Mouse (Mus musculus) forebrain, embryonic 11.5 days (tissue): ENCODE data around the gene Pltp. TPM values are rescaled to one million over a fixed set of nuclear protein-coding genes. Genes with fewer than 3 reads are reported as not detected.

Experiments used
- ATAC-seq: fragments of 200-750 bp; cut with Nextera tagmentation; replicated peaks from 2 replicates; pipeline ENCODE4 v1.8.0; 2017; ENCODE audit warnings: moderate TSS enrichment; ENCODE audit not compliant: low FRiP score
- DNase-seq: peaks from one replicate; pipeline ENCODE4 v3.0.0-alpha.2; 2017; ENCODE audit warnings: low spot score
- H3K27ac ChIP-seq: fragments of 300-500 bp; sonication (generic); 2 replicates; pipeline ENCODE4 v1.5.1; 2014; ENCODE audit warnings: low read depth, low read length
- H3K27me3 ChIP-seq: fragments of 300-500 bp; sonication (generic); 2 replicates; pipeline ENCODE4 v1.6.1; 2014; ENCODE audit warnings: mild to moderate bottlenecking, low read length, mixed read lengths; ENCODE audit not compliant: control insufficient read depth, insufficient read depth
- H3K36me3 ChIP-seq: fragments of 300-500 bp; sonication (generic); 2 replicates; pipeline ENCODE4 v1.6.1; 2014; ENCODE audit warnings: mild to moderate bottlenecking, low read length, moderate library complexity, mixed read lengths; ENCODE audit not compliant: control insufficient read depth, insufficient read depth
- H3K4me1 ChIP-seq: fragments of 300-500 bp; sonication (generic); replicated peaks from 2 replicates; pipeline ENCODE4 v1.6.1; 2014; ENCODE audit warnings: low read length, mixed read lengths; ENCODE audit not compliant: control insufficient read depth, insufficient read depth
- H3K4me2 ChIP-seq: fragments of 300-500 bp; sonication (generic); 2 replicates; pipeline ENCODE4 v1.6.1; 2014; ENCODE audit warnings: low read depth, mild to moderate bottlenecking, low read length, moderate library complexity, mixed read lengths; ENCODE audit not compliant: severe bottlenecking
- H3K4me3 ChIP-seq: fragments of 300-500 bp; sonication (generic); 2 replicates; pipeline ENCODE4 v1.5.1; 2014; ENCODE audit warnings: low read depth, low read length
- H3K9ac ChIP-seq: fragments of 300-500 bp; sonication (generic); 2 replicates; pipeline ENCODE4 v1.6.1; 2014; ENCODE audit warnings: low read length
- H3K9me3 ChIP-seq: fragments of 300-500 bp; sonication (generic); 2 replicates; pipeline ENCODE4 v1.6.1; 2016; ENCODE audit warnings: low read length, mixed read lengths; ENCODE audit not compliant: control insufficient read depth
- WGBS: fragments of 180-500 bp; shearing (Covaris S2); extraction: QIAGEN DNeasy Blood & Tissue Kit; methylation state at CpG from one replicate; pipeline ENCODE4 v1.1.7; 2014; 5-methylcytosine and 5-hydroxymethylcytosine counted together
- polyA plus RNA-seq: library from polyadenylated mRNA; unstranded; fragments of >200 nt; fragmentation: Nextera tagmentation; extraction: Ambion mirVana; gene quantifications from 2 replicates; pipeline ENCODE4 v1.2.1, GENCODE M21; 2014

Pltp gene
- polyA plus RNA-seq, 1 experiment from 2014 or later, result 43.2 TPM

DNA sequence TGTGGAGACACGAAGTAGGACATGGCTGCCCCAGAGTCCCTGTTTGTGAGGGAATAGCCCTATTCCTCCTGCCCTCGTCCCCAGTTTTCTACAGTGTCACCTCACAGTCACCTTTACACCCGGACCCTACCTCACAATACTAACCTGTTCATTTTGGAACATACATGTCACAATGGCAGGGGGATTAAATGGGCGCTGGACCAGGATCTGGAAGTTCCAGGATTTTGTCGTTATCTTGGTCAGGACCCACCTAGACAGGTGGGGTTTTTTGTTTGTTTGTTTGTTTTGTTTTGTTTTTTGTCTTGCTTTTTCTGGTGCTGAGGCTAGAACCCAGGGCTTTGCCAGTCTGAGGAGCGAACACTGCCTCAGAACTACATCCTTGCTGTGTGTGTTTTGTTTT, 29.1 kb downstream of the Pltp start, which contains the start of gene Spata25:
Gene Spata25, minus strand, starts transcription at position 101 of the 400 bp plus-strand sequence.
- Histone ChIP-seq H3K4me3 (no peak within 1 kb of the TSS), H3K27me3 (no peaks in the 10 kb centered on the region), H3K9me3 (no peaks in the 10 kb centered on the region), H3K36me3 (peaks cover 3% of the 10 kb centered on the region; the same call in 1 of the 2 replicates), H3K4me2 (no peak within 1 kb of the TSS), H3K9ac (no peak within 1 kb of the TSS), H3K4me1 (peaks cover 2% of the 10 kb centered on the region; the same call in 1 of the 2 replicates), H3K27ac (no peak within 1 kb of the TSS)
- no peak for DNase-seq
- WGBS, result 92% methylated on average over 6 of the region's 6 CpGs
- no peak for ATAC-seq

- Histone ChIP-seq H3K9ac (no peak overlapping the region), H3K27ac (no peak overlapping the region), H3K36me3 (peaks cover 3% of the 10 kb centered on the region; the same call in 1 of the 2 replicates), H3K4me2 (no peak overlapping the region), H3K9me3 (no peaks in the 10 kb centered on the region), H3K4me3 (no peak overlapping the region), H3K27me3 (no peaks in the 10 kb centered on the region), H3K4me1 (peaks cover 4% of the 10 kb centered on the region; the same call in 1 of the 2 replicates)
- DNase-seq (no peak), ATAC-seq (no peak)
- 89% methylated on average over 16 of the region's 16 CpGs for WGBS
Measured at GRCm38 (mm10) chr2:164827146-164827850, 30.2 kb downstream of the Pltp start.

DNA sequence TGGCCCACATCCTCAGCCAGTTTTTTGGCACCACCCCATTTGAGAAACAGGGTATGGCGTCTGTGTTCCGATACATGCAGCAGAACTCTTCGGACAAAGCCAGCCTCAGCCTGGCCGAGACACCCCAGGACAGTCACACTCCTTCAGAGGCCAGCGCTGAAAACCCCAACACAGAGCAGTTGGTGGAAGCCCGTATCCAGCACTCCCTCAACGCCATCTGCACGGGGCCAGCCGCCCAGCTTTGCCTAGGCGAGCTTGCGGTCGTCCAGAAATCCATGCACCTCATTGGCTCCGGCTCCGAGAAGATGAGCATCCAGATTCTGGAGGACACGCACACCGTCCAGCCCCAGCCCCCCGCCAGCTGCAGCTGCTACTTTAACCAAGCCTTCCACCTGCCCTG, 32.0 kb downstream of the Pltp start:
- Histone ChIP-seq H3K27ac (no peak overlapping the region), H3K27me3 (no peaks in the 10 kb centered on the region), H3K9me3 (no peaks in the 10 kb centered on the region), H3K4me1 (peaks cover 6% of the 10 kb centered on the region; the same call in 1 of the 2 replicates), H3K9ac (no peak overlapping the region), H3K4me3 (no peak overlapping the region), H3K4me2 (no peak overlapping the region), H3K36me3 (peaks cover 3% of the 10 kb centered on the region; the same call in 1 of the 2 replicates)
- 97% methylated on average over 17 of the region's 17 CpGs for WGBS
- DNase-seq (no peak), ATAC-seq (no peak)

DNA sequence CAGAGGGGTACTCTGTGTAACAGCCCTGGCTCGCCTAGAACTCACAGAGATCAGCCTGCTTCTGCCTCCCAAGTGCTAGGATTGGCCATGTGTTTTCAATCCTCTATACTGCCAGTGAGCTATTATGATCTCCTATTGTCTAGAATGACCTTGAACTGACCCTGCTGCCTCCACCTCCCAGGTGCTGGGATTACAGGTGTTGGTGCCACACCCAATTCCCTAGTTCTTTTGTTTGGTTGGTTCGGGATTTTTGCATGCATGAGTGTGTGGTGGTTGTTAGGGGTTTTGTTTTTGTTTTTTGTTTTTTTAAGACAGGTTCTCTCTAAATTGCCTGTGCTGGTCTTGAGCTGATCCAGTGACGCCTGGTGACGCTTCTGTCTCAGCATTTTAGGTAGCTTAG, 33.5 kb downstream of the Pltp start:
- 92% methylated on average over 4 of the region's 4 CpGs for WGBS
- ATAC-seq (no peak), DNase-seq (no peak)
- peaks cover 6% of the 10 kb centered on the region; the same call in 1 of the 2 replicates for H3K4me1 ChIP-seq
- H3K36me3 ChIP-seq, result peaks cover 3% of the 10 kb centered on the region; the same call in 1 of the 2 replicates
- no peaks in the 10 kb centered on the region for H3K9me3 ChIP-seq
- H3K9ac ChIP-seq, result no peak overlapping the region
- H3K27me3 ChIP-seq, result no peaks in the 10 kb centered on the region
- H3K4me3 ChIP-seq, result no peak overlapping the region
- H3K27ac ChIP-seq, result no peak overlapping the region
- no peak overlapping the region for H3K4me2 ChIP-seq

DNA sequence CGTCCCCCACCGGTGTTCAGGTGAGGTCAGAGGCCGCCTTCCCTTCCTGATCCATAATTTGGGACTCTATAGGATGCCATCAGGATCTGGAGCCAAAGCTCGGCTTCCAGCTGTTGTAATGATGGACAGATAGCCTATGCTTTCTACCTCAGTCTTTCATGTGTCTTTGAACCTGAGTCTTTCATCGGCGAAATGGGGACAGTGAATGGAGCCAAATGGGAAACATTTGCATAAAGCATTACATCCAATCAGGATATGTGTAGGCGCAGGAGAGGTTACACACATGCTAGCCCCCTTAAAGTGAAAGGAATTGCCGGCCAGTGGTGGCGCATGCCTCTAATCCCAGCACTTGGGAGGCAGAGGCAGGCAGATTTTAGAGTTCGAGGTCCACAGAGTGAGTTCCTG, 34.3 kb downstream of the Pltp start:
- peak overlapping the region; percentile 64 for H3K9ac ChIP-seq
- no peaks in the 10 kb centered on the region for H3K9me3 ChIP-seq
- peak; percentile 65 for ATAC-seq
- H3K4me1 ChIP-seq, result peaks cover 6% of the 10 kb centered on the region; the same call in 1 of the 2 replicates
- peak overlapping the region; percentile 77; the same call in 1 of the 2 replicates for H3K27ac ChIP-seq
- H3K4me2 ChIP-seq, result peak overlapping the region; percentile 54
- peak overlapping the region; percentile 57 for H3K4me3 ChIP-seq
- DNase-seq, result no peak
- 4% methylated on average over 10 of the region's 10 CpGs for WGBS
- no peaks in the 10 kb centered on the region for H3K27me3 ChIP-seq
- peaks cover 3% of the 10 kb centered on the region; the same call in 1 of the 2 replicates for H3K36me3 ChIP-seq

DNA sequence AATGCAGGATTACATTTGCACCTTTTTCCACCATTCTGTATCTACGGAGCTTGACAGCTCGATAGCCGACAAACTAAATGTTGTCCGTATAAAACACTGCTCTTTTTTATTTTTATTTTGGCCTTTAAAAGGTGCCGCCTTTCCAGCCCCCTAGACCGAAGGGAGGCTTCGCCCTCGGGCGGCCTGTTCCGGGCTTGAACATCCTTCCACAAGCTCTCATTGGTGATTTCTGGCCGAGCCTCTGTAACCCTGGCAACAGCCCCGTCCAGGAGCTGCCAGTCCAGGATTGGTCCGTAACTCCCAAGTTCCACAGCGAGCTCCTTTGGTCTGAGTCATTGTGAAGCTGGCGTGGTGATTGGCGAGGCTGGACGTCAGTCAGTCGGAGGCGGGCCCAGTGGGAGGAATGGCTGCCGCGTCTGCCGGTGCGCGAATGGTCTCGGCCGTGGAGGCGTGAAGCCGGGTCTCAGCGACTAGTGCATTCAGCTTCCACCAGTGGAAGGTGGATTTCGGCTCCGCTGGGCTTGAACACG, 34.8 kb downstream of the Pltp start, which contains the start of gene Zswim1:
Gene Zswim1, plus strand, starts transcription at position 51 of the 530 bp plus-strand sequence.
- ATAC-seq (peak; percentile 99), DNase-seq (peak; percentile 99)
- H3K36me3 ChIP-seq, result peaks cover 3% of the 10 kb centered on the region; the same call in 1 of the 2 replicates
- peak within 1 kb of the TSS; percentile 57 for H3K4me3 ChIP-seq
- H3K4me2 ChIP-seq, result peak within 1 kb of the TSS; percentile 54
- peak within 1 kb of the TSS; percentile 77; the same call in 1 of the 2 replicates for H3K27ac ChIP-seq
- H3K27me3 ChIP-seq, result no peaks in the 10 kb centered on the region
- peak within 1 kb of the TSS; percentile 64 for H3K9ac ChIP-seq
- WGBS, result 2% methylated on average over 32 of the region's 32 CpGs
- peaks cover 6% of the 10 kb centered on the region; the same call in 1 of the 2 replicates for H3K4me1 ChIP-seq
- no peaks in the 10 kb centered on the region for H3K9me3 ChIP-seq

DNA sequence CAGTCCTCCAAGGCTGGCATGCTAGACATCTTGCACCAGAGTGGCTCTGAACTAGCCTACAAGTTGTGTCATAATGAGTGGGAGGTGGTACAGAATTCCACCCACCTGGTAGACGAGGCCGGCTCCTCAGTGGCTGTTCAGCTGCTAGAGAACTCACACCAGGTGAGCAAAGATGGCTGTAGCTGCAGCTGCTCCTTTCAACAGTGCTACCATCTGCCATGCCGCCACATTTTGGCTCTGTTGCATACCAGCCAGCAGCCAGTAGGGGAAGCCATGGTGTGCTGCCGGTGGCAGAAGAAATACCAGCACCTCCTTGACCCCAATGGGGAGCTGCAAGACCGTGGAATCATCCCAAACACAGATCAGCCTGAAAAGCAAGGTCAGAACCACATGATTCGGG, 36.5 kb downstream of the Pltp start:
- H3K27me3 ChIP-seq, result no peaks in the 10 kb centered on the region
- H3K9ac ChIP-seq, result no peak overlapping the region
- ATAC-seq (no peak), DNase-seq (no peak)
- no peak overlapping the region for H3K4me2 ChIP-seq
- no peak overlapping the region for H3K4me3 ChIP-seq
- peaks cover 6% of the 10 kb centered on the region; the same call in 1 of the 2 replicates for H3K4me1 ChIP-seq
- WGBS, result 82% methylated on average over 6 of the region's 6 CpGs
- H3K9me3 ChIP-seq, result no peaks in the 10 kb centered on the region
- peaks cover 3% of the 10 kb centered on the region; the same call in 1 of the 2 replicates for H3K36me3 ChIP-seq
- no peak overlapping the region for H3K27ac ChIP-seq

GRCm38 (mm10) chr2:164817703-164818102, 39.8 kb downstream of the Pltp start:
- H3K27ac ChIP-seq, result no peak overlapping the region
- no peak overlapping the region for H3K4me3 ChIP-seq
- H3K4me2 ChIP-seq, result no peak overlapping the region
- H3K9me3 ChIP-seq, result no peaks in the 10 kb centered on the region
- H3K27me3 ChIP-seq, result no peaks in the 10 kb centered on the region
- no peak for ATAC-seq
- WGBS, result 71% methylated on average over 5 of the region's 5 CpGs
- H3K36me3 ChIP-seq, result no peaks in the 10 kb centered on the region; the same call in 1 of the 2 replicates
- H3K9ac ChIP-seq, result no peak overlapping the region
- H3K4me1 ChIP-seq, result peaks cover 4% of the 10 kb centered on the region; the same call in 1 of the 2 replicates
- no peak for DNase-seq
